Mouse (Mus musculus): ENCODE data around the gene Mrpl43.

Mrpl43 gene

DNA sequence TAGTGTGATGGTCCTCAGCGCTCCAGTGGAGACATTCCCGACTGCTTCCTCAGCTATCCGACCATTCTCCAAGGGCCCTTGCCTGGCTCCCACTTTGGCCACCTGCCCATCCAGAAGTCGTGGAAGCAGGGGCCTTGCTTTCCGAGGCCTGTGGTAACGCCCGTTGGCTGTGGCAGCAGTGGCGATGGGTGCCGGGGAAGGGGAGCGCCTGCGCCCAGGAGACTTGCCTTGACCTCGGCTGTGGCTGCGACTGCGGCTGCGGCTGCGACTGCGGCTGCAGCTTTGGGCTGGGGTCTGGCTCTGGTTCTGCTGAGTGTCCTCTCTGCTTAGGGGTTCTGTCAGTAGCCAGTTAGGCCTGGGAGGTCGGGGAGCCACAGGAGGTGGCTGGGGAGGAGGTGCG is 22.5 kb upstream of the Mrpl43 start:
- DNase-seq, result no peak

DNA sequence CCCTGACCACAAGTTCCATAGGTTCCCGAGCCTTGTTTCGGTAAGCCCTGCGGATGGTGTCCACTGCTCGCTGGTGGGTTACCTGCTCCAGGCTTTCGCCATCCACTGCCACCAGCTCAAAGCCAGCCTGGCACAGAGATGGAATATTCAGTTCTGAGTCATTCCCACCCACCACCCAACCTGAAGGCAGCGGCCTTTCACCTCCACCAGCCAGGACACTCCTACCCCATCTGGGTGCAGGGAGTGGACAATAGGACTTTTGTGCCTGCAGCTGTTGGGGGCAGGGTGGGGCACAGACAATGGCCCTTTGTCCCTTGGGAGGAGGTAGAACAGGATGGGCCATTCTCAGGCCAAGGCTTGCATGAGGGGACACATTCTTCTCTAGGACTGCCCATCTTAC is 21.6 kb upstream of the Mrpl43 start:
- DNase-seq, result no peak

DNA sequence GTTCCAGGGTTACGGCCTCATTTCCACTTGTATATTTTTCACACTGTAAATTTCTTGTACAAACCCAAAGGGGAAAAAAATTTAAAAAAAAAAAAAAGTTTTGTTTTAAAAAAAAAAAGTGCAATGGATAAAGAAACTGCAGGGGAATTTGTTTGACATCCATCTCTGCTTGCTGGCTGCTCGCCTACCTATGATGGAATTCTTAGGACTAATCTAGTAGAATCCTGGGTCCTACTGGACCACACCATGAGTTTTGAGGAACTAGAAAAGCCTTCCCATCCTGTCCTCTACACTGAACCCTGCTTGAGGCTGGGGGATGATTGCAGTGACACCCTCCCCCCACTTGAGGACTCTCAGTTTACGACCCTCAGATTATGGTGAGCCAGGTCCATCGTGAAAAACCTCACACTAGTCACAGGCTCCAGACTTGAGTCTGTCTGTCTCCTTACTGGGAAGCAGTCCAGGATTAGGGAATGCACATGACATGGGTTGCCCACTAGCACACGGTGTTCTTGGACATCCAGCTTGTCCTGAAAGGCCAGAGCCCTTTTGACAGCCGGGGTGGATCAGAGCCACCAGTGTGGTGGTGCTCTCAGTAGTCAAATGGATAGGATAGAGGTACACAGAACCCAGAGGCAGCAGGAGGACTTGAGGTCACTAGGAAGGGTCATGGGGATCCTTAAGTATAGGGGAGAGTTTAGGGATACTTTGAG is 20.9 kb upstream of the Mrpl43 start:
- no peak for DNase-seq

DNA sequence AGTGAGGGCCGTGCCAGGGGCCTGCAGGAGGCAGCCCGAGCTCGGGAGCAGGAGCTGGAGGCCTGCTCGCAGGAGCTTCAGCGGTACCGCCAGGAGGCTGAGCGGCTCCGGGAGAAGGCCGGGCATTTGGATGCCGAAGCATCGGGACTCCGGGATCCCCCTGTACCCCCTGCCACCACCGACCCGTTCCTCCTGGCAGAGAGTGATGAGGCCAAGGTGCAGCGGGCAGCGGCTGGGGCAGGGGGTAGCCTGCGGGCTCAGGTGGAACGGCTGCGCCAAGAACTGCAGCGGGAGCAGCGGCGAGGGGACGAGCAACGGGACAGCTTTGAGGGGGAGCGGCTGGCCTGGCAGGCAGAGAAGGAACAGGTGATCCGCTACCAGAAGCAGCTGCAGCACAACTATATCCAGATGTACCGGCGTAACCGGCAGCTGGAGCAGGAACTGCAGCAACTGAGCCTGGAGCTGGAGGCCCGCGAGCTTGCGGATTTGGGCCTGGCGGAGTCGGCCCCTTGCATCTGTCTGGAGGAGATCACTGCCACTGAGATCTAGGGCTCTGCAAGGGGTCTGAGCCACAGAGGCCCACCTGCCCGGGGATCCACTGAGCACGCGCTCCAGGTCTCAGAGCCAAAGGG is 19.8 kb upstream of the Mrpl43 start:
- no peak for DNase-seq

DNA sequence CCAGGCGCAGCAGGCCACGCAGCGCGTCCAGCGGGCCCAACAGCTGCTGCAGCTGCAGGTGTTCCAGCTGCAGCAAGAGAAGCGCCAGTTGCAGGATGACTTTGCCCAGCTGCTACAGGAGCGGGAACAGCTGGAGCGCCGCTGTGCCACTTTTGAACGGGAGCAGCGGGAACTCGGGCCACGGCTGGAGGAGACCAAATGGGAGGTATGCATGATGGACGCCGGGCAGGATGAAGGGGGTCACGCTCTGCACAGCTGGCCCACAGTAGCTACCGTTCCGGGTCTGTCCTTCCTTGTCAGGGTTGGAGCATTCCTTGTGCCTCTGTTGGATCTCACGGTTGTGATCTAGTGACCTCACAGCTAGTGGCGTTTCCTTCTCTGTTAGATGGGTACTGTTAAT is 18.5 kb upstream of the Mrpl43 start:
- no peak for DNase-seq

DNA sequence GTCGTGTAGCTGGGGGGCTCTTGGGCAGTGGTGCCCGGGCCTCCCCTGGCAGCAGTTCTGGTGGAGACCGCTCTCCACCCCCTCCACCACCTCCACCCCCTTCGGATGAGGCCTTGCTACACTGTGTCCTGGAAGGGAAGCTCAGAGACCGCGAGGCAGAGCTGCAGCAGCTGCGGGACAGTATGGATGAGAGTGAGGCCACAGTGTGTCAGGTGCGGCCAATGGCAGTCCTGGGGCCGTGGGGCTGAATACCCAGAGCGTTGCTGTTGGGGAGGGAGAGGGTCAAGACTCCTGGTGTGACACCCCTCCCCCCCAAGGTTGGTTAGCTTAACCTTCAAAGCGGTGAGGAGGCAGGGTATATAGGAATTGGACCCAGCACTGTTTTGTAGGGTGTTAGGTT is 17.8 kb upstream of the Mrpl43 start:
- no peak for DNase-seq

DNA sequence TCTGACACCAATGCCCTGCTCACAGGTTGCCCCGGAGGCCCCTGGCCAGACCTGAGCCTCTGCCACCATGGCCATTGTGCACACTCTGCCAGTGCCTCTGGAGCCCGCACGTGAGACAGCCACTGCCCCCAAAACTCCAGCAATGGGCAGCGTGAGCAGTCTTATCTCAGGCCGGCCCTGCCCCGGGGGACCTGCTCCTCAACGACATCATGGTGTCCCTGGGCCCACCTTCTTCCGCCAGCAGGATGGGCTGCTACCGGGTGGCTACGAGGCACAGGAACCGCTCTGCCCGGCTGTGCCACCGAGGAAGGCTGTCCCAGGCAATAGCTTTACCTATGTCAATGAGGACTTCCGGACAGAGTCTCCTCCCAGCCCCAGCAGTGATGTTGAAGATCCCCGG is 15.1 kb upstream of the Mrpl43 start:
- no peak for DNase-seq

DNA sequence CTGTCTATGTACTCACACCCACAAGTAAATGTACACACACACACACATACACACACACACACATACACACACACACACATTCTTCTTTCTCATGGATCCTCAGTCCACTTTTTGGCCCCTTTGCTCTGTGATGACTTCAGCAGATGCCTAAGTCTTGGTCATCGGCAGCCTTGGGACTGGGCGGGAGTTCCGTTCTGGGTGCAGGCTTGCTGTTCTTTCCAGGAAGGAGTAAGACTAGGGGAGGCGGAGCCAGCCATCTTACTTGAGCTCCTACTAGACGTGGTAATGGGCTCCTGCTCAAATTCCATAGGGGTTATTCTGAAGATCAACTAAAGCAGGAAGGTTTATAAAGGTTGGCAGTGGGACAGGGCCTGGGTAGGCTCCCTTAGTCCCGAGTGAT is 14.1 kb upstream of the Mrpl43 start:
- DNase-seq, result no peak

DNA sequence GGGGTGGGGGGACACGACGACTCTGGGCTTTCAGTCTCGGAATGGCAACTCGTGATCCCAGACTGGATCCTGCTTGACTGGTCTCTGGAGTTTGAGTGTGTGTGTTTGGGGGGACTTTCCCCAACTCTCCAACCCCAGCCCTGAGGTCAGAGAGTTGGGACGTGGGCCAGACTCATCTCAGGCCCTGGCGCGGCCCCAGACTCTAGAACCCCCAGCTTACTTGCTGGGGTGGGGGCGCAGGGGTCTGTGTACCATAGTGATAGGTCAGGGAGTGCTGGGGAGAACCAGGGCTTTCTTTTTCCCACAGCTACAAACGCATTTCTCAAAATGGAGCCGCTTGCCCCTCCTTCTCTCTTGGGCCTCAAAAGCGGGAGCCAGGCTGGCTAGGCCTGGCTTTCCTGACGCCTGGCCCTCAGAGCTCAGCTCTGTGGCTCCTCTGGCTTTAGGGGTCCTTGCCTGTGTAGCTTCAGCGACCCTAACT is 12.1 kb upstream of the Mrpl43 start:
- DNase-seq, result no peak

DNA sequence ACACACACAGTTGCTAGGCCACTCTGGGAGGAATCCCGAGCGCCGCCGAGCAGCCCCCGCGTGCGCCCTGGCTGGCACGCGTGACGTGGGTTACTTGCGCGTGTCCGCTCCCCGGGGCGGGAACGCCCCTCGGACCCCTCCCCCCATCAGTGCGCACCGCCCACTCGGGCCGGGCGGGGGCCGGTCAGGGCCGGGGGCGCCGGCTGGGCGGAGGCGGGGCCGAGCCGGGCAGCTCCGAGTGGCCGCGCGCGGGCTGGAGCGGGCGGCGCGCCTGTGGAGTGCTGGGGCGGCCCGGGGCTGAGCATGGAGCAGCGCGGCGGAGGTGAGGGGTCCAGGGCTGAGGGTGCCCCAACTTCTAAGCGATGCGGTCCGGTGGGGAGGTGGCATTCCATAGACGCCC is 11.7 kb upstream of the Mrpl43 start:
- peak; percentile 84 for DNase-seq

DNA sequence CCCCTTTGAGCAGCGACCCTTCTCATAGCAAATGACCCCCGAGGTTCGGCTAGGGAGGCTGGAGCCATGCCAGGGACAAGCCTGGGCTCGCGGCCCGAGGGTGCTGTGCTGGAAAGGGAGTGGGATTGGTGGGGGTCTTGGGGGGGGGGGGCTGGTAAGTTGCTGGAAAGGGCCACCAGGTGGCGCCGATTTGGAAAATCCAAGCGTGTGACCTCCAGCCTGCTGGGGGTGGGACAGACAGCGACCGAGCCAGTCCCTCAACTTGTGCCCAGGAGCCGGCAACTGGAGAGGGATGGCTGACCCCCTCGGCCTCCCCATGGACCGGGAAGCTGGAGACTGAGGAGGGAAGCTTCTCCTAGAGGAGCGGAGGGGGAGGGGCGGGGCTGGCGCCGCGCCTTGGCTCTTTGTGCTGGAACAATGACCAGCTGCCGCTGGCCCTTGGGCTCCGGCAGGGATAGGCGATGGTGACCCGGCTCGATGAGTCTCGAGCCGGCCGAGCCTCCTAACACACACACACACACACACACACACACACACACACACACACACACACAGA is 11.1 kb upstream of the Mrpl43 start:
- DNase-seq, result peak; percentile 68

DNA sequence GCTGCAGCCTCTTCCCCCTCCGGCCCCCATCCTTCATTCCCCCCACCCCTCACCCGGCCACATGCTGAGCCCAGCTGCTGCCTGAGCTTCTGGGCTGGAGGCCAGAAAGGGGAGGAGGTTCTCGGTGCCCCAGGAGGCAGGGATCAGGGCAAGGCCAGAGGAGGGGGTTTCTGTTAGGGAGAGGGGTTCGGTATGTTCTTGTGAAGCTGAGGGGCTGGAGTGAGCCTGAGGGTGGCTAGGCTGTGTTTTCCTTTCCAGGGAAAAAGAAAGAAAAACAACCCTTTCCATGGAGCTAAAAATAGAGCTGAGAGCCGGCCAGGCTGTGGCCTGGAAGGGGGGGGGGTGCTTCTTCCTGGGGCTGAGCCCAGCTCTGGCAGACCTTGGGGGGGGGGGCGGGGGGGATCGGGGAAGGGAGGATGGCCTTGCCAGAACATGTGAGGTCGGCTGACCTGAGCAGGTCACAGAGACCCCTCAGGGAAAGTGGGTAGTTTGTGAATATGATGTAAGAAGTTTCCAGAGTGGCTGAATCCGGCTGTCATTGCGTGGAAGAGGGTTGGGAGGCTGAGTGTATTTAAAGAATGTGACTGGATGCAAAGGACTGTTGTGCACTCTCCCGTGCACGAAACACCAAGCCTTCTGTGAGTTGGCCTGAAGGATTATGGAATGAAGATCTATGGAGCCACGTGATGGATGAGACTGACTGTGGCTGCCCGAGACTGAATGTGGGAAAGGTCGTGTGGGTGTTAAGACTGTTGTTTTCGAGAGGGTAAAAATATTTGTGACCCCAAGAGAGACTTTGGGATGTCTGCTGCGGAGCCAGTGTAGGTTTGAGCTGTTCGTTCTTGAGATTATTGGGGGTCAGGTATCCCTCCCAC is 10.3 kb upstream of the Mrpl43 start:
- DNase-seq, result peak; percentile 72

DNA sequence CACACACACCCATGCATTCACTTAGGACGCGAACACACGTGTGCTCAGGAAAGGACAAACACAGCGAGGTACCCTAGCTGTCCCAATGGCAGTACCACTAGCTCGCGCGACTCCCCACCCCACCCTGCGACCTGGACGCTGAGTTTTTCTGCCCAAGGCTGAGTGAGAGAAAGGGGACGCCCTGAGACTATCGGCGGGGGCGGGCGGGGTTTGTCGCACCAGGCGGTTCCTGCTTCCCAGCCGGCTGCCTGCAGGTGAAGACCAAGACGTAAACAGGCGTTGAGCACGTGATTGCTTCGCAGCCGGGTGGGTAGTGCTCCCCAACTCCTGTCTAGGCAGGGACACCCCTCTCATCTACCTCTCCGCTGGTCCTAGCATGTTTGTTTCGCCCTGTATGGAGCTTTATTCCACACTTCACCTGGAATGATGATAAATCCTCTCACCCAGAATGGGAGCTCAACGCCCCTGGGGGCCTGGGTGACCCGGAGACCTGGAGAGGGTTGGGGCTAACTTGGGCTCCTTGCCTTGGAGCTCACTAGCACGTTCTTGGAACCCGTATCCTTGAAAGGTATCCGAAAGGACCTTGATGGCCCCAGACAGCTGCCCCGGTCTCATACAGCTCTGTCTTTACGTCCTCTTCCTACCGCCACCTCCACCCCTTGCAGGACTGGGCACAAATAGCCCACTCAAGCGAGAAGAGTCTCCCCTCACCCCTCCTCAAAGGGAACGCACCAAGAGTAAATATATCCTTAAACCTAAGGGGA is 9.5 kb upstream of the Mrpl43 start:
- peak; percentile 49 for DNase-seq

DNA sequence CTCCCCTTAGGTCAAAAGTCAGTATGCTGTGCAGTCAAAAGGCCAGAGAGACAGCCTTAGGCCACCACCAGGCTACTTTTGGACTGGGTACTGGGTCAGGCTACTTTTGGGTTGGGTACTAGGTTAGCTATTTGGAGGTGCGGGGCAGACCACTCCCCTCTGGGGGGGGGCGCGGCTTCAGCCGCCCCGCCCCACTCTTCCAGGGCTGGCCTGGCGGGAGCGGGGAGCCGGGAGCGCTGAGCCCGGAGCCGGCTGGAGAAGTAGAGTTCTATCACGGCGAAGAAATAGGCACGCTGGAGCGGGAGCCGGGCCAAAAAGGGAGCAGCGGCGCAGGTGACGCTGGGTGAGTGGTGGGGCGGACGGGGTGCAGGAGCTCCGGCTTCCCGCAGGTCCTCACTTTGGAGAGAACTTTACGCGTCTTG is 8.8 kb upstream of the Mrpl43 start:
- DNase-seq, result no peak

DNA sequence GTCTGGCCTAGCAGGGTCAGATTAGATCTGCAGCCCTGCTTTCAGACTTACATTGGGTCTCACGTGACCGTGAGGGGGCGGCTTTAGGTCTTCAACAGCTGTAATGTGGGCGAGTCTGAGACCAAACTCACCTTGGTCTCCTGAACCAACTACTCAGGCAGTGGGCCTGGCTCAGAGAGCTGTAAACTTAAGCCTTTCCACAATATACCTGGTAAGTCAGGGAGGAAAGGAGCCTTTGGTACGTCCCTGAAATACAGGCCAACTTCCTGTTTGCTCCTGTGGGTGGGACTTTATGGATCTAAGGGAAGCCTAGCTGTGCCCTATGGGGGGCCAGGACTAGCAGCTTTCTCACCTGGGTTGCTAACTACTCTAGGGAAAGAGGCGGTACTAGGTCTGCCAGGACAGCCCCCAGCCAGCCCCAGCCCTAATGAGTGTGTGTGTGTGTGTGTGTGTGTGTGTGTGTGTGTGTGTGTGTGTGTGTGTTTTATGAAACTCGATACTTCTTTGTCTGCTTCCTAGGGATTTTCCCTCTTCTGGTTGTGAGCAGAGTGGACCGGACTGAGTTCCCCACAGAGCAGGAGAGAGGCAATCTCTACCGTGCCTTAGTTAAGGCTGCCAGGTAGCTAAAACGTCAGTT is 8.2 kb upstream of the Mrpl43 start, which contains the start of gene Lzts2:
Gene Lzts2, plus strand, starts transcription at position 80 of the 637 bp plus-strand sequence.
- DNase-seq, result no peak

DNA sequence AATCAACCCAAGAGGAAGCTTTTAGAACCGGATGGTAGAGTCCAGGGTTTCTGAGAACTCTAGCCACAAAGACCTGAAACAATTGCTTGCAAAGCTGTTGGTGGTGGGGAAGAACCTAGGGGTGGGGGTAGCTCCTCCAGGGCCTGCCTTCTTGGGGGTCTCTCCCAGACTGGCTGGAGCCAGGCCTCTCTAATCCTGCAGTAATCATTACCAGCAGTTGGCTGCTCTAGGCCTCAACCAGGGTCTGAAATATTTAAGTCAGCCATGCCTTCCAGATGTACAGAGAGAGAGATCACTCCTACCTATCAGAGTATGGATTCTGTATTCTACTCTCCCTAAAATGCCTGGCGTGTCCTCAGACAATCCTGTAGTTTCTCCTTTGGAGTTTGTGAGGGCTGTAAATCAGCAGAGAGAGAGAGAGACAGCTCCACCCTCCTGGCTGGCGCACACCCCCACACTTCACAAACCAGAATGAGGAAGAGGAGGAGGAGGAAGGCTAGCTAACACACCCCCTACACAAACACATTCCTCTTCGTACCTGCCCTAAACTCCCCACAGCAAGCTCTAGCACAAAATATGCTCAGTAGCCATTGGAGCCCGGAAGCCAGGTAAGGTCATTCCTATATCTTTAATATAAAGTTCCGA is 7.5 kb upstream of the Mrpl43 start:
- no peak for DNase-seq

DNA sequence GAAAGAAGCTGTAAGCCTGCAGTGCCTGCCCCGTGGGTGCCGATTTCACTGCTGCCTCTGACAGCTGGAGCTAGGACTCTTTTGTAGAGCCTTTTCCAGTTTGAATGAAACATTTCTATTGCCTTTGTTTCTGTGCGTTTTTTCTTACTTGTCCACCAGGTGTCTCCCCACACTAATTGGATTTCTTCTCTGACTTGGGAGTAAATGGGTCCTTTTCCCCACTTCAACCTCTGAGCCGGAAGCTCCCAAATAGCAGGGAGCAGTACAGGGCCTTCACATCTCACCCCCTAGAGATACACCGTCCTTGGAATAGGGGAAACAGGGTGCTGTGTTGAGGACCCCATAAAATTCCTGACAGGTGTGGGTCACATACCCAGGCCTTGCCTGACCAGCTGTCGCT is 6.4 kb upstream of the Mrpl43 start:
- DNase-seq, result no peak

DNA sequence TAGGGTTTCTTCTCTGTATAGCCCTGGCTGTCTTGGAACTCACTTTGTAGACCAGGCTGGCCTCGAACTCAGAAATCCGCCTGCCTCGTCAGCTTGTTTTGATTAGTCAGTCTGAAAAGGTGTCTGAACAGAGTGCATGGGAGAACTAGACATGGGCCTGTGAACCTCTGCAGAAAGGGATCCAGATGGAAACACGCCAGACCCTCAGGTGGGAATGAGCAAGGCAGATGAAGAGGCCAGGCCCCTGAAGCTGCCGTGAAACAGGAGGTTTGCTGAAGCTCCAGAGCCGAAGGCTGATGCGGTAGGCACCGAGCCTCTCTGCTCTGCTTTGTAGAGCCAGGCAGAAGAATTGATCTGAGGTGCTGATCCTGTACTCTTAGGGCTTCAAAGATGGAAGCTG is 6.0 kb upstream of the Mrpl43 start:
- DNase-seq, result no peak

DNA sequence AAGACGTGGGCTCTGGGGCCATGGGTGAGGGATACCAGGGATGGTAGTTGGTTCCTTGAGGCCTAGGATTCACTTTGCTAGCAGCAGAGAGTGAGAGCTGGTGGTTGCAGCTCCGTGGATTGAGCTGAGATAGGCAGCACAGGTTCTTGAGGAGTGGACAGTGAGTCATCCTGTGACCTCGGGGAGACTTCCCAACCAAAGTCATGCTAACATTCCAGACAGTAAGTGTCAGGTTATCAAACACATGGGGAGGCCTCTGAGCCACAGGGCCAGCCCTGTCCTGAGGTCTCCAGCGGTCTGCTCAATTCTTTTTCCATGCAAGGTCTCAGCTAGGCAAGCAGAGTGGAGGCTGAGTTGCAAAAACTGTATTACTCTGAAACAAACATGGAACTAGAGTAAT is 4.4 kb upstream of the Mrpl43 start:
- no peak for DNase-seq

DNA sequence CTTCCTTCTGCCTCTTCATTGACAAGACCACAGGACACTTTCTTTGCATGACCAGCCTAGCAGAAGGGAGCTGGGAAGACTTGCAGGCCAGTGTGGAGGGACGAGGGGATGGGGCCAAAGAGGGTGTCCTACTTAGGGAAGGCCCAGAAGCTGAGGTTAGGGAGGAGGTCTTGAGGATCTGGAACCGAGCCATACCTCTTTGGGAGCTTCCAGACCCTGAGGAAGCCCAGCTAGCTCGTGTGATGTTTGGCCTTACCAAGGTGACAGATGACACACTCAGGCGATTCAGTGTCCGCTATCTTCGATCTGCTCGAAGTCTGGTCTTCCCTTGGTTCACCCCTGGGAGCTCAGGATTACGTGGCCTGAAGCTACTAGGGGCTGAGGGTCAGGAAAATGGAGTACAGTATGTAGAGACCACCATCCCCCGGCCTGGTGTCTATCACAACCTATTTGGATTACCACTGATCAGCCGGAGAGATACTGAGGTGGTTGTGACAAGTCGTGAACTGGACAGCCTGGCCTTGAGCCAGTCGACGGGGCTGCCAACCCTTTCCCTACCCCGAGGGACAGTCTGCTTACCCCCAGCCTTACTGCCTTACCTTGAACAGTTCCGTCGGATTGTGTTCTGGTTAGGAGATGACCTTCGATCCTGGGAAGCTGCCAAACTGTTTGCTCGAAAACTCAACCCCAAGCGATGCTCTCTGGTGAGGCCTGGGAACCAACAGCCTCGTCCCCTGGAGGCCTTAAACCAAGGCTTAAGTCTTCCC is 1.4 kb upstream of the Mrpl43 start:
- no peak for DNase-seq

DNA sequence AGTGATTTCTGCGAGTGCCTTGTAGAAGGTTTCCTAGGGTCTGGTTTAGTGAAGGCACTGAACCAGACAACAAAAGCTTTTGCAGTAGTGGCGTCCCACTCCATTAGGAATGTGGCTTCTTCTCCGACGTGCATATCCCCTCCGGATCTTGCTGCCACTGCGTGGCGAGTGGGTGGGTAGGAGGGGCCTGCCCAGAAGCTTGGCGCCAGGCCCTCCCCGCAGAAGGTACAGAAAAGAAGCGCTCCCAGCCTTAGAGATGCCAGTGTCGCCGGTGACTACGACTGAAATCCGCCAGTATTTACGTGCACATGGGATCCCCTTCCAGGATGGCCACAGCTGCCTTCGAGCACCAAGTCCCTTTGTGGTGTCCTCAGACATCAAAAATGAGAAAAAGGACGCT is 779 bp upstream of the Mrpl43 start:
- DNase-seq, result no peak

Data from right cerebral cortex, adult 18-20 months (tissue).